Mouse (Mus musculus) Patski (cell line): ENCODE measurements around the gene Plch2. TPM values are rescaled to one million over a fixed set of nuclear protein-coding genes. Genes with fewer than 3 reads are reported as not detected.

Source experiments
- ATAC-seq: fragments of 100-300 bp; one replicate; pipeline ENCODE4 v1.8.0; 2021
- CTCF ChIA-PET: fragments of 350-600 bp; sonication (Branson Sonifier 250); formaldehyde crosslinking; loops from one replicate; lab custom pipeline; 2022; ENCODE audit warnings: inconsistent platforms; lab: Charles Lee
- POLR2A ChIA-PET: fragments of 350-600 bp; sonication (Branson Sonifier 250); formaldehyde crosslinking; loops from one replicate; lab custom pipeline; 2022; ENCODE audit warnings: antibody characterized with exemption, inconsistent platforms; lab: Charles Lee
- DNase-seq: peaks from one replicate; pipeline ENCODE4 v3.0.0-alpha.2; 2011; ENCODE audit warnings: low read depth, low spot score
- H3K27me3 ChIP-seq: fragments of 371-371 bp; one replicate; pipeline ENCODE4 v1.5.1; 2021
- CTCF ChIP-seq: fragments of 100-300 bp; IDR thresholded peaks from one replicate; pipeline ENCODE4 v1.5.1; 2021
- in situ Hi-C: fragments of 300-500 bp; cut with MboI; formaldehyde crosslinking; loops from 3 replicates; pipeline ENCODE4 v1.11.1; 2018; ENCODE audit warnings: low pct_unique_long_range_greater_than_20kb, mixed read lengths
- polyA plus RNA-seq: library from polyadenylated mRNA; unstranded; gene quantifications from one replicate; pipeline ENCODE4 v1.2.3, GENCODE M21; 2021

Plch2 gene
- polyA plus RNA-seq, 1 experiment from 2014 or later = 0.49 TPM

DNA sequence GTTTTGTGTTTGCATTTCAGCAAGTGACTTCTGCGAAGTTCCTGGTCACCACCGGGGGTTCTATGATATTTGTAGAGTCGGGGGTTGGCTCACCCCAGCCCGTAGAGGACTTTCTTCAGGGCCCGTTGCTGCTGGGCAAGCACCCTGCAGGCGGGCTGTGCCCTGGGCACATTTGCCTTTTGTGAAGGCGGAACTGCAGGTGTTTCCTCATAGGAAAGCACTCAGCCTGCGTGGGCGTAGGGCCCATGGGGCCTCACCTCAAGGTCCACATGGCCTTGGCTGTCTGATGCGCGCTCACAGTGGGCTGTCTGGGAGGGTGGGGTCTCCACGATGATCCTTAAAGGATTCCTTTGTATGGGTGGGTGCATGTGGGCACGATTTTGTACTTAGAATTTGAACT, 94.7 kb downstream of the Plch2 start:
- ChIA-PET POLR2A (interaction anchor here (1.3 kb wide), 1 partner anchor 105 kb away, joined by 3 read pairs; the partner anchor contains the start of gene Pex10), CTCF (no interaction called here)
- DNase-seq (no peak), ATAC-seq (no peak)
- H3K27me3 ChIP-seq = peaks cover 41% of the 10 kb centered on the region
- TF ChIP-seq CTCF = no peak
- in situ Hi-C loops = no loop called here

DNA sequence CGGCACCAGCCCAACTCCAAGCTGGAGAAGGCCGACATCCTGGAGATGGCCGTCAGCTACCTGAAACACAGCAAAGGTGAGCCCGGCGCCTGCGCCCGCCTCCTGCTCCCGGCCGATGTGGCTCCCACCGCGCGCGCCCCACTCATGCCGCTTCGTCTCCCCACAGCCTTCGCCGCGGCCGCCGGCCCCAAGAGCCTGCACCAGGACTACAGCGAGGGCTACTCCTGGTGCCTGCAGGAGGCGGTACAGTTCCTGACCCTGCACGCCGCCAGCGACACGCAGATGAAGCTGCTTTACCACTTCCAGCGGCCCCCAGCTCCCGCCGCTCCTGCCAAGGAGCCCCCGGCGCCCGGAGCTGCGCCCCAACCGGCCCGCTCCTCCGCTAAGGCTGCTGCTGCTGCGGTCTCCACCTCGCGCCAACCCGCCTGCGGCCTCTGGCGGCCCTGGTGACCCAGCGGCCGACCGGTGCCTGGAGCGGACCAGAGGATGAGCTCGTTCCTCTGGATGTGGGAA, 95.3 kb downstream of the Plch2 start:
- in situ Hi-C loops = no loop called here
- DNase-seq = no peak
- peaks cover 41% of the 10 kb centered on the region for H3K27me3 ChIP-seq

DNA sequence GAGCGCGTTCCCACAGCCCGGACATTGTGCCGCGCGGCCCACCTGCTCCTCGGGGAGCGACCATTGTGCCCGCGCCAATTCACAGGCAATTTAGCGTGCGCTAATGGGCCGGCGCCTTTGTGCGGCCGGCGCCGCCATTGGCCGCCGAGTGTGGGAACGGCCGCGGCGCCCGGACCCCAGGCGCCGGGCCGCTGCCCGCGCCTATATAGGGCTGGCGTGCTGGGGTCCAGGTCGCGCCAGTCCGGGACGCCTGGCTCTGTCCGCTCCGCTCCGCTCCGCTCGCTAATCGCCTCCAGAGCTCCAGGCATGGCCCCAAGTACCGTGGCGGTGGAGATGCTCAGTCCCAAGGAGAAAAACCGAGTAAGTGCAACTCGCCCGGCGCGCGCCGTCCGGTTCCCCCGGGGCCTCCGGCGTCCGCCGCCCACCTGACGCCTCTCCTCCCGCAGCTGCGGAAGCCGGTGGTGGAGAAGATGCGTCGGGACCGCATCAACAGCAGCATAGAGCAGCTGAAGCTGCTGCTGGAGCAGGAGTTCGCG, 95.8 kb downstream of the Plch2 start, which contains the start of gene Hes5:
Gene Hes5 (plus strand): TSS at position 234 of the 536 bp plus-strand sequence.
- in situ Hi-C loops = no loop called here
- DNase-seq (no peak), ATAC-seq (no peak)
- POLR2A ChIA-PET = interaction anchor here (1.3 kb wide), 1 partner anchor 106 kb away, joined by 3 read pairs; the partner anchor contains the start of gene Pex10
- TF ChIP-seq CTCF = no peak
- H3K27me3 ChIP-seq = peaks cover 41% of the 10 kb centered on the region
- CTCF ChIA-PET = no interaction called here

More for the DNA sequence above, 95.3 kb downstream of the Plch2 start:
- no peak for ATAC-seq
- ChIA-PET CTCF (no interaction called here), POLR2A (interaction anchor here (1.3 kb wide), 1 partner anchor 105 kb away, joined by 3 read pairs; the partner anchor contains the start of gene Pex10)
- no peak for TF ChIP-seq CTCF

DNA sequence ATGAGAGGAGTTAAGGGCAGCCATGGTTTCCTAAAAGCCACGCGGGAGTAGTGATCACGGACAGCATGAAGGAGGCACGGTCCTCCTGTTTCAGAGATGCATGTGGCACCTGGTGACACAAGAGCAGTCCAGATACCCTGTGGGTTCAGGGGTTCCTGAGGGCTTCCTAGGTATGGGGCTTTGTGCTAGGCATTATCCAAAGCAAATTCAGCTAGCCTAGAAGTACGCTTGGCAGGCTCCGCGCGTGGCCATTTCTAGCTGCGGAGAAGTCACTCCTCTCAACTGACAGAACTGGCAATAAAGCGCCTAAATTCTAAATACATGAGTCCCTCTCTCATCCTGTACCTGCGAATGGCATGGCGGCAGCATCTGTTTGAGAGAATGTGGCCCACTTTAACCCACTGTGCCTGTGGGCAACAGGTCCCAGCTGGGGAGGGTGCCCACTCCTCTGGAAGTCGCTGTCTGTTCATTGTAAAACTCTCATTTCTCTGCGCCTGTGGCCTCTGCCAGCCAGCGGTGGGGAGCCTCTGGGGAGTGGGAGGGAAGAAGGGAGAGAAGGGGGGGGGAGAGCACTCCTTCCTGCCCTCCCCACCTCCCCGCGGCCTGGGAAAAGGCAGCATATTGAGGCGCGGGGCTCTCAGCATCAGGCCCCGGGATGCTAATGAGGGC, 96.4 kb downstream of the Plch2 start:
- ChIA-PET CTCF (no interaction called here), POLR2A (no interaction called here)
- ATAC-seq = no peak
- no peak for TF ChIP-seq CTCF
- no peak for DNase-seq
- peaks cover 41% of the 10 kb centered on the region for H3K27me3 ChIP-seq
- in situ Hi-C loops = no loop called here

DNA sequence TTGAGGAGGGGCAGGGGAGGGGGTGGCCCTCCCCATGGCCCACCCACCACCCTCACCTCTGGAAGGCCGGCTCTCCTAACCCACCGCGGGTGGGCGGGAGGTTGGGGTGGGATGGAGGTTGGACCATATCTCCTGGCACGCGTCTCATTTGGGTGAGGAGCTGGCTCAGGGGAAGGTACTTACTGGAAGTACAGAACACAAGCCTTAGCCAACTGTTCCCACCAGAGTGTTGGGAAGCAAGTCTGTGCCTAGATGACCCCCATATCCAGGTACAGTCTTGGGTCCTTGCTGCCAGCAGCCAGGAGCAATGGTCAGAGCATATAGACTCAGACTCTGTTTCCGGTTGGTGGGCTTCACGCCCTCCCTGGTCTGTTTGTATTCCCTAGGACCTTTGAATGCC, 98.0 kb downstream of the Plch2 start:
- ChIA-PET POLR2A (no interaction called here), CTCF (no interaction called here)
- no peak for TF ChIP-seq CTCF
- in situ Hi-C loops = no loop called here
- DNase-seq (no peak), ATAC-seq (no peak)
- peaks cover 41% of the 10 kb centered on the region for H3K27me3 ChIP-seq

DNA sequence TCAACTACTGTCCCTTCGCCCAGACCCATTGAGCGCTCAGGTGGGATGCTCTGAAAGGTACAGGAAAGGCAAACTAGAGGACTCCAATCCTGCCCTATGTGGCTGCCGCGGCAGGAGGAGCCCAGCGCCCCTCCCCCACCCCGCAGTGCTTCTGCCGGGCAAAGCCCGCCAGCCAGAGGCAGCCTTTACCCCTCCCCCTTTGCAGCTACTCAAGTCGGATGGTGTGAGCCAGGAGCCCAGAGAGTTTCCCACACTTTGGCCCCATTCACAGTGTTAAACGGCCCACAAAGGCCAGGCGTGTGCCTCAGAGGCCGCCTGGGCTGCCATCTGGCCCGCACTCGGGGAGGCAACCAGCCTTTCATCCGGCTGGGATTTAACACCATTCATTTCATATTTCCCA, 98.4 kb downstream of the Plch2 start:
- no peak for ATAC-seq
- H3K27me3 ChIP-seq = peaks cover 41% of the 10 kb centered on the region
- TF ChIP-seq CTCF = no peak
- ChIA-PET POLR2A (no interaction called here), CTCF (no interaction called here)
- DNase-seq = no peak
- in situ Hi-C loops = no loop called here

DNA sequence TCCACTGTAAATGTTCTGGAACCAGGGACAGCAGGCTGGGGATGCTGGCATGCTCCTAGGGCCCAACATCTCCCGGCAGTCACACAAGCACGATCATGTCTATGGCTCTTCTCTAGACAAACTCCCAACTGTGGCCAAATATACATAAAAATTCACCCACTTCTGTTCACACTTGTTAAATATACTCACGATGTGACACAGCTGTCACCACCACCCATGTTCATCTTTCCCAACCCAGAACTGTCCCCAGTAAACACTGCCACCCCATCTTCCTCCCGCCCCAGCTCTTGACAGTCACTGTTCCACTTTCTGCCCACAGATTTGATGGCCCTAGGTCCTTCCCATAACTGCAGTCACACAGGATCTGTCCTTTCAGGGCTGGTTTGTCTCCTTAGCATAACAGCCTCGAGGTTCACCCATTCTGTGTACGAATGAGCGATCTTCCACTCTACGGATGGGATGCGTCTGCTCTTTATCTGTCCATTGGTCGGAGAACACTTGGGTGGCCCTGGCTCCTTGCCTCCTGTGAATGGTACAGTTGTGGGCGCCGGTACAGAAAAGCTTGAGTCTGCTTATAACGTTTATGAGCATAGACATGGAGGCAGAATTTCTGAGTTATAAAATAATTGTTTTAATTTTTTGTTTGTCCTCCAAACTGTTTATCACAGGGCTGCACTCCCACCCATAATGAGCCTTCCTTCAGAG, 99.1 kb downstream of the Plch2 start:
- no peak for ATAC-seq
- POLR2A ChIA-PET = no interaction called here
- CTCF ChIA-PET = no interaction called here
- TF ChIP-seq CTCF = no peak
- in situ Hi-C loops = no loop called here
- H3K27me3 ChIP-seq = peaks cover 46% of the 10 kb centered on the region
- DNase-seq = no peak

DNA sequence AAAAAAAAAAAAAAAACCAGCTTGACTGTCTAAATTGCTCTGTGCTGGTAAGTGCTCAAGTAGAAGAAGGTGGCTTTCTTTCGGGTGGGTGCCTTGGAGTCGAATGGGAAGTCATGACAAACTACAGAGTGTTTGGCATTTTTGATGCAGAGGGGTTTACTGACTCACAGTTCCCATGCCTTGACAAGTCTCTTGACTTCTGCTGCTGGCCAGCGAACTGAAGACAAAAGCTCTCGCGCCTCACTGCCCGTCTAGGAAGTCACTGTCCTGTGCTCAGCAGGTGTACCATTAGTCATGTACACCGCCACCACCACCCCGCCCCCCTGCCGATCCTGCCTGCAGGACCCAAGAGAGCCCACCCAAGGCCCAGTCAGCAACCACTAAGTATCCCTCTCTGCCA, 100.0 kb downstream of the Plch2 start:
- ChIA-PET POLR2A (no interaction called here), CTCF (no interaction called here)
- no peak for DNase-seq
- TF ChIP-seq CTCF = no peak
- H3K27me3 ChIP-seq = peaks cover 37% of the 10 kb centered on the region
- in situ Hi-C loops = no loop called here
- ATAC-seq = no peak

DNA sequence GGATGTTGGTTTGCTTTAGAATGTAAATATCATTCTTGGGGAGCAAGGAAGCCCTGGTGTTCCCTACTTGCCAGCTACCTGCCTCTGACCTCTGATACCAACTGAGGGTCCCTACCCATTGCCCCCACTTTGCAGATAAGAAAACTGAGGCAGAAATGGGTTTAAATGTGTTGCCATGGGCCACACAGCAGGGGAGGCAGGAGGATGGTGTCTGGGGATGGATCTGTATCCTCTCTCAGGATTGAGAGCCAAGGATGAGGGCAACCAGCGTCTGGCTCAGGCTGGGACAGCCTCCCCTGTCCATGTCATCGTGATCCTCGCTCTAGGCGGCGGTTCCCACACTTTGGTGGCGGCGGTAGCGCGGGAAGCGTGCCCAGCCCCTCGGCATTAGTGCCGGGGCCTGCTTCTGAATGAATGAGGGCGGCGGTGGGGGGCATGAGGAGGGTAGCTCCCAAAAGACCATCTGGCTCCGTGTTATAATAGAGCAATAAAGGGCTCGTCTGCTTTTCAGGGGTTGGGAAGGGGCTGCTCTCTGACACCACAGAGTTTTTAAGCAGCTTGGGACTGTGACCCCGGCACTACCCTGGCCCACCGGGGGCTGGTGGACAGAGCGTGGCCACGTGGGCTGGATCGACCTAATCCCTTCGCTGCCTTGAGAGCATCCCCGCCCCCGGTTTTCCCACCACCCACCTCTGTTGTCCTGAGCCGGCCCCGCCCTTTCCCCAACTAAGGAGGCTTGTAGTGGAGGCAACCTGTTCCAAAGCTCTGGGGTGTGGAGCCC, 103.9 kb downstream of the Plch2 start:
- POLR2A ChIA-PET = no interaction called here
- CTCF ChIA-PET = interaction anchor here (0.9 kb wide), 1 partner anchor 12 kb away, joined by 3 read pairs; no protein-coding TSS in a partner anchor
- ATAC-seq (no peak), DNase-seq (no peak)
- in situ Hi-C loops = no loop called here
- peaks cover 28% of the 10 kb centered on the region for H3K27me3 ChIP-seq
- TF ChIP-seq CTCF = no peak

DNA sequence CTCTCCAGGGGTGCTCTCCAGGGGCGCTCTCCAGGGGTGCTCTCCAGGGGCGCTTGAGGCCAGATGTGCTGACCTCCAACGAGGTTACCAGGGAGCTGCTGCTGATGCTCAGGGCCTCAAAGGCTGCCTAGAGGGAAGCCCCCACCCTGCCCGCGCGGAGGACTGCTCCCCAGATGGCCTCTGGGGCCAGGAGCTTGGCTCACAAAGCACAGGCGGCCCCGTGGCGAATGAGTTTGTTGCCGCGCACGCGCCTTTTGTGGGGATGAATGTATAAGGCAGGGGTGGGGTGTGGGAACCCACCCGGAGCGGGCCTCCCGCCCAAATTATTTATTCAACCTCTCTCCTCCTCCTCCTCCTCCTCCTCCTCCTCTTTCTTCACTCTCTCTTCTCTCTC, 107.0 kb downstream of the Plch2 start:
- ChIA-PET CTCF (interaction anchor here (1.2 kb wide), 1 partner anchor 72 kb away, joined by 5 read pairs; no protein-coding TSS in a partner anchor), POLR2A (no interaction called here)
- TF ChIP-seq CTCF = no peak
- DNase-seq = no peak
- peaks cover 27% of the 10 kb centered on the region for H3K27me3 ChIP-seq
- ATAC-seq = no peak
- in situ Hi-C loops = no loop called here
